Comparison of ENCODE assay signal across 8 mouse cellular contexts in the genomic region with DNA sequence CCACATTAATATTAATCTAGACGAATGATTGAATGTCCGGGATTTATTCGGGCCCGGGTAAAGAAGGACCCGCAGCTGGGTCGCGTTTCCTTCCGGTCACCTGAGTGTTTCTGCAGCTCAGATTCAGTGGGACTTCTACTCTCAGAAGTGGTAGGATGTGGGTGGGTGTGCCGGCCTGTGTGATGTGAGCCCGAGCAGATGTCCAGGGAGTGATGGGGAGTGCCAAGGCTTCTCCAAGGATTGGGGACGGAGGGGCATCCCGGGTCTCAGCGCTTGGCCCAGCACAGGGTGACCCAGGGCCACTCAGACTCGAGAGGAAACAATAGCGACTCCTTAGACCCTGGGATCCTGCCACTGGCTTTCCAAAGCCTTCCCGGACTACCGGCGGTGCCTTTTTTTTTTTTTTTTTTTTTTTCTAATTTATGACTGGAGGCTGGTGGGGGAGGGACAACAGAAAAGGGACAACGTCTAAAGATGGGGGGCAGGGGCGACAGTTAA. TPM values are rescaled to one million over a fixed set of nuclear protein-coding genes. Genes with fewer than 3 reads are reported as not detected.
A peak's percentile ranks its signal among the peaks of the same experiment; 100 is the strongest.
DNase-seq lines count a peak whose midpoint lies in the region; ATAC-seq lines count a peak whose summit lies in the region.

TSS of gene Slc1a2 (plus strand) at position 497 of the 498 bp plus-strand sequence.

- peak within 1 kb of the TSS; percentile 83 for H3K27ac ChIP-seq in embryonic facial prominence, embryonic 10.5 days (replicated peaks)
- peak within 1 kb of the TSS; percentile 91 for H3K27ac ChIP-seq in hindbrain, embryonic 15.5 days (replicated peaks)
- no peak within 1 kb of the TSS for H3K27ac ChIP-seq in liver, embryonic 12.5 days

- WGBS in embryonic facial prominence, embryonic 10.5 days: 1% methylated on average over 20 of the region's 20 CpGs
- WGBS in hindbrain, embryonic 15.5 days: under 1% methylated on average over 20 of the region's 20 CpGs
- 3% methylated on average over 20 of the region's 20 CpGs for WGBS in liver, embryonic 12.5 days (ENCODE audit: insufficient replicate concordance)

- H3K27me3 ChIP-seq in megakaryocyte, embryonic 14.5 days (replicated peaks): peaks cover 64% of the 10 kb centered on the region
- H3K27me3 ChIP-seq in embryonic facial prominence, embryonic 10.5 days (replicated peaks; ENCODE audit: low read depth, poor library complexity, severe bottlenecking): peaks cover 67% of the 10 kb centered on the region
- no peaks in the 10 kb centered on the region for H3K27me3 ChIP-seq in hindbrain, embryonic 15.5 days
- peaks cover 73% of the 10 kb centered on the region for H3K27me3 ChIP-seq in liver, embryonic 12.5 days (replicated peaks)

- H3K36me3 ChIP-seq in megakaryocyte, embryonic 14.5 days (replicated peaks; ENCODE audit: low read length): no peaks in the 10 kb centered on the region
- H3K36me3 ChIP-seq in embryonic facial prominence, embryonic 10.5 days (replicated peaks): no peaks in the 10 kb centered on the region
- H3K36me3 ChIP-seq in hindbrain, embryonic 15.5 days: no peaks in the 10 kb centered on the region
- no peaks in the 10 kb centered on the region for H3K36me3 ChIP-seq in liver, embryonic 12.5 days

- ATAC-seq in megakaryocyte, adult 5-6 weeks (ENCODE audit: poor library complexity, severe bottlenecking): no peak
- ATAC-seq in hindbrain, embryonic 15.5 days (ENCODE audit: low FRiP score, low read depth): peak; percentile 48
- no peak for ATAC-seq in liver, embryonic 12.5 days

- DNase-seq in embryonic facial prominence, embryonic 10.5 days (ENCODE audit: low spot score): peak; percentile 44
- DNase-seq in right cerebral cortex, adult 18-20 months: peak; percentile 83
- DNase-seq in spleen, adult 12 weeks (ENCODE audit: low spot score): no peak
- DNase-seq in urinary bladder, postnatal 10 days (ENCODE audit: low spot score): no peak

- H3K4me2 ChIP-seq in hindbrain, embryonic 15.5 days: peak within 1 kb of the TSS; percentile 66
- H3K4me2 ChIP-seq in liver, embryonic 12.5 days: peak within 1 kb of the TSS; percentile 72

- no peaks in the 10 kb centered on the region for H3K9me3 ChIP-seq in megakaryocyte, embryonic 14.5 days
- H3K9me3 ChIP-seq in embryonic facial prominence, embryonic 10.5 days: no peaks in the 10 kb centered on the region
- no peaks in the 10 kb centered on the region for H3K9me3 ChIP-seq in hindbrain, embryonic 15.5 days
- H3K9me3 ChIP-seq in liver, embryonic 12.5 days (replicated peaks): no peaks in the 10 kb centered on the region

- peak within 1 kb of the TSS; percentile 90 for H3K4me3 ChIP-seq in megakaryocyte, embryonic 14.5 days (replicated peaks)
- peak within 1 kb of the TSS; percentile 84 for H3K4me3 ChIP-seq in embryonic facial prominence, embryonic 10.5 days
- peak within 1 kb of the TSS; percentile 60 for H3K4me3 ChIP-seq in hindbrain, embryonic 15.5 days
- H3K4me3 ChIP-seq in liver, embryonic 12.5 days: peak within 1 kb of the TSS; percentile 54

- H3K9ac ChIP-seq in hindbrain, embryonic 15.5 days: peak within 1 kb of the TSS; percentile 69
- H3K9ac ChIP-seq in liver, embryonic 12.5 days: no peak within 1 kb of the TSS

- H3K4me1 ChIP-seq in megakaryocyte, embryonic 14.5 days: peaks cover 16% of the 10 kb centered on the region
- H3K4me1 ChIP-seq in embryonic facial prominence, embryonic 10.5 days: peaks cover 38% of the 10 kb centered on the region
- peaks cover 51% of the 10 kb centered on the region for H3K4me1 ChIP-seq in hindbrain, embryonic 15.5 days (replicated peaks)
- H3K4me1 ChIP-seq in liver, embryonic 12.5 days: 0 out of 2 replicates have a peak, but pooled peaks cover 6% of the 10 kb centered on the region

RNA-seq across cellular contexts. Expression of gene Slc1a2, which starts in this region (rescaled TPM):
- polyA plus RNA-seq in megakaryocyte, embryonic 14.5 days (2012; ENCODE audit: insufficient read depth, low replicate concordance): not detected in 2 replicates
- total RNA-seq in megakaryocyte, adult 5-6 weeks (2015): not detected in 2 replicates
- total RNA-seq in megakaryocyte, adult 5-6 weeks (2017): 0.04 TPM in 1 of 2 replicates, not detected in the other
- polyA plus RNA-seq in embryonic facial prominence, embryonic 10.5 days (2016; fragmentation: Nextera tagmentation; extraction: Ambion mirVana): 1.0 and 1.6 TPM in 2 replicates
- polyA plus RNA-seq in hindbrain, embryonic 15.5 days (2015; fragmentation: Nextera tagmentation; extraction: Ambion mirVana): 18.6 and 19.1 TPM in 2 replicates
- polyA plus RNA-seq in liver, embryonic 12.5 days (2016; fragmentation: Nextera tagmentation; extraction: Ambion mirVana): 0.44 and 0.47 TPM in 2 replicates

Comparison
In these comparisons a context has a peak if more than half of its experiments do, and no peak if none do; other contexts are left out.
1. DNase-seq: peak in embryonic facial prominence, embryonic 10.5 days (single experiment) and right cerebral cortex, adult 18-20 months (single experiment); none in spleen, adult 12 weeks (single experiment) and urinary bladder, postnatal 10 days (single experiment).
2. Peak in every context shown above with its lines, with median percentiles within 50 percentile points of each other: H3K4me3 ChIP-seq.